Mouse (Mus musculus) E14TG2a.4 (cell line): Measurements from ENCODE around the gene Mtmr3.
"Not testable (repeated sequence)": the region's sequence is repeated elsewhere in the genome, so short reads cannot be mapped to it uniquely, and the experiment has no call there.

Source experiments
- CTCF ChIP-seq: conservative IDR thresholded peaks from 2 replicates; pipeline ENCODE4 v1.5.1; 2014; ENCODE audit warnings: low read length
- POU5F1 ChIP-seq: IDR thresholded peaks from 2 replicates; pipeline ENCODE4 v1.6.1; 2014; ENCODE audit warnings: low read length, borderline replicate concordance

GRCm38 (mm10) chr11:4544627-4544921 is 50.1 kb downstream of the Mtmr3 start:
- TF ChIP-seq CTCF, POU5F1: not testable (repeated sequence)
